Mouse (Mus musculus): ENCODE data around the gene Srprb. TPM values are rescaled to one million over a fixed set of nuclear protein-coding genes. Genes with fewer than 3 reads are reported as not detected.
A peak's percentile ranks its signal among the peaks of the same experiment; 100 is the strongest.

Srprb gene
- total RNA-seq (2017): 16.2 and 23.6 TPM in 2 replicates

GRCm38 (mm10) chr9:103201561-103202260, at the start of gene Srprb:
TSS of gene Srprb (minus strand) at chr9:103202137.
- ATAC-seq (replicated peaks; ENCODE audit: low read depth, poor library complexity, severe bottlenecking): peak; percentile 100

GRCm38 (mm10) chr9:103248618-103249017, 46.7 kb upstream of the Srprb start:
- ATAC-seq (replicated peaks; ENCODE audit: low read depth, poor library complexity, severe bottlenecking): no peak

- ATAC-seq (replicated peaks; ENCODE audit: low read depth, poor library complexity, severe bottlenecking): no peak
Observed at GRCm38 (mm10) chr9:103246526-103247168, 44.7 kb upstream of the Srprb start.

GRCm38 (mm10) chr9:103243640-103244039, 41.7 kb upstream of the Srprb start:
- ATAC-seq (replicated peaks; ENCODE audit: low read depth, poor library complexity, severe bottlenecking): no peak

- ATAC-seq (replicated peaks; ENCODE audit: low read depth, poor library complexity, severe bottlenecking): no peak
Observed at GRCm38 (mm10) chr9:103241206-103241605, 39.3 kb upstream of the Srprb start.

GRCm38 (mm10) chr9:103239471-103239870, 37.5 kb upstream of the Srprb start:
- no peak for ATAC-seq (replicated peaks; ENCODE audit: low read depth, poor library complexity, severe bottlenecking)

- ATAC-seq (replicated peaks; ENCODE audit: low read depth, poor library complexity, severe bottlenecking): no peak
Observed at GRCm38 (mm10) chr9:103234565-103235165, 32.7 kb upstream of the Srprb start.

- no peak for ATAC-seq (replicated peaks; ENCODE audit: low read depth, poor library complexity, severe bottlenecking)
Observed at GRCm38 (mm10) chr9:103234059-103234458, 32.1 kb upstream of the Srprb start.

GRCm38 (mm10) chr9:103233006-103233395, 31.1 kb upstream of the Srprb start:
- ATAC-seq (replicated peaks; ENCODE audit: low read depth, poor library complexity, severe bottlenecking): no peak

GRCm38 (mm10) chr9:103232232-103233005, 30.5 kb upstream of the Srprb start:
- ATAC-seq (replicated peaks; ENCODE audit: low read depth, poor library complexity, severe bottlenecking): no peak

GRCm38 (mm10) chr9:103230151-103230951, 28.4 kb upstream of the Srprb start, which contains the start of the genes Gm20425 and Trf:
TSS of gene Gm20425 (minus strand) at chr9:103230307.
TSS of gene Trf (minus strand) at chr9:103230444.
- ATAC-seq (replicated peaks; ENCODE audit: low read depth, poor library complexity, severe bottlenecking): peak; percentile 73

- ATAC-seq (replicated peaks; ENCODE audit: low read depth, poor library complexity, severe bottlenecking): no peak
Observed at GRCm38 (mm10) chr9:103229037-103229867, 27.3 kb upstream of the Srprb start.

- no peak for ATAC-seq (replicated peaks; ENCODE audit: low read depth, poor library complexity, severe bottlenecking)
Observed at GRCm38 (mm10) chr9:103228370-103229003, 26.6 kb upstream of the Srprb start.

GRCm38 (mm10) chr9:103227760-103228159, 25.8 kb upstream of the Srprb start:
- no peak for ATAC-seq (replicated peaks; ENCODE audit: low read depth, poor library complexity, severe bottlenecking)

- no peak for ATAC-seq (replicated peaks; ENCODE audit: low read depth, poor library complexity, severe bottlenecking)
Observed at GRCm38 (mm10) chr9:103226806-103227205, 24.9 kb upstream of the Srprb start.

- ATAC-seq (replicated peaks; ENCODE audit: low read depth, poor library complexity, severe bottlenecking): peak; percentile 66
Observed at GRCm38 (mm10) chr9:103225464-103225863, 23.5 kb upstream of the Srprb start.

- no peak for ATAC-seq (replicated peaks; ENCODE audit: low read depth, poor library complexity, severe bottlenecking)
Observed at GRCm38 (mm10) chr9:103224721-103225120, 22.8 kb upstream of the Srprb start.

- ATAC-seq (replicated peaks; ENCODE audit: low read depth, poor library complexity, severe bottlenecking): no peak
Observed at GRCm38 (mm10) chr9:103214281-103214680, 12.3 kb upstream of the Srprb start.
